Mouse (Mus musculus) embryonic fibroblast, embryonic 13.5 days (primary cell): ENCODE results near the gene Cenpl.

Source experiments
- CTCF ChIP-seq: IDR thresholded peaks from 2 replicates; pipeline ENCODE4 v1.5.1; 2011; ENCODE audit warnings: mild to moderate bottlenecking, control low read depth, low read length, moderate library complexity, borderline replicate concordance; ENCODE audit not compliant: insufficient read depth
- POLR2A ChIP-seq: IDR thresholded peaks from 2 replicates; pipeline ENCODE4 v1.6.1; 2011; ENCODE audit warnings: low read depth, mild to moderate bottlenecking, control low read depth, low read length, moderate library complexity

- TF ChIP-seq POLR2A (no peak), CTCF (no peak)
These were observed 44.1 kb downstream of the Cenpl start for GRCm38 (mm10) chr1:161114591-161114990.
